Mouse (Mus musculus) lung, postnatal 0 days (tissue): ENCODE measurements at regions not wholly inside any gene's neighbourhood (a gene's known extent, or its start where the extent isn't known, plus 50 kb on each side); places are given as distances from the start of the nearest gene placed in this dataset.
"Not testable (repeated sequence)": the region's sequence is repeated elsewhere in the genome, so short reads cannot be mapped to it uniquely, and the experiment has no call there.

Source experiments
- ATAC-seq: fragments of 200-750 bp; cut with Nextera tagmentation; 2 replicates; pipeline ENCODE4 v1.8.0; 2017; ENCODE audit warnings: moderate library complexity
- DNase-seq: peaks from one replicate; pipeline ENCODE4 v3.0.0-alpha.2; 2016; ENCODE audit warnings: low spot score
- H3K27ac ChIP-seq: fragments of 300-500 bp; sonication (generic); 2 replicates; pipeline ENCODE4 v1.5.1; 2014; ENCODE audit warnings: antibody characterized with exemption, mild to moderate bottlenecking, low read length, mixed read lengths
- H3K27me3 ChIP-seq: fragments of 300-500 bp; sonication (generic); replicated peaks from 2 replicates; pipeline ENCODE4 v1.6.1; 2014; ENCODE audit warnings: low read length, mixed read lengths; ENCODE audit not compliant: insufficient read depth
- H3K36me3 ChIP-seq: fragments of 300-500 bp; sonication (generic); 2 replicates; pipeline ENCODE4 v1.6.1; 2014; ENCODE audit warnings: low read length, mixed read lengths; ENCODE audit not compliant: insufficient read depth
- H3K4me1 ChIP-seq: fragments of 300-500 bp; sonication (generic); 2 replicates; pipeline ENCODE4 v1.6.1; 2014; ENCODE audit warnings: antibody characterized with exemption, low read depth, low read length, mixed read lengths; ENCODE audit not compliant: insufficient read depth
- H3K4me2 ChIP-seq: fragments of 300-500 bp; sonication (generic); replicated peaks from 2 replicates; pipeline ENCODE4 v1.6.1; 2014; ENCODE audit warnings: low read depth, mild to moderate bottlenecking, low read length, moderate library complexity, mixed read lengths
- H3K4me3 ChIP-seq: fragments of 300-500 bp; sonication (generic); 2 replicates; pipeline ENCODE4 v1.5.1; 2014; ENCODE audit warnings: low read depth, low read length
- H3K9ac ChIP-seq: fragments of 300-500 bp; sonication (generic); replicated peaks from 2 replicates; pipeline ENCODE4 v1.6.1; 2014; ENCODE audit warnings: low read depth, mild to moderate bottlenecking
- H3K9me3 ChIP-seq: fragments of 300-500 bp; sonication (generic); 2 replicates; pipeline ENCODE4 v1.6.1; 2016; ENCODE audit warnings: low read length, mixed read lengths
- CTCF ChIP-seq: IDR thresholded peaks from 2 replicates; pipeline ENCODE4 v1.5.1; 2016; ENCODE audit warnings: antibody characterized with exemption, mild to moderate bottlenecking
- EP300 ChIP-seq: IDR thresholded peaks from 2 replicates; pipeline ENCODE4 v1.6.1; 2016; ENCODE audit warnings: antibody characterized with exemption, mild to moderate bottlenecking, control low read depth
- WGBS: fragments of 180-500 bp; shearing (Covaris S2); extraction: QIAGEN DNeasy Blood & Tissue Kit; methylation state at CpG from one replicate; pipeline ENCODE4 v1.1.7; 2014; 5-methylcytosine and 5-hydroxymethylcytosine counted together

- 50% methylated on average over 2 of the region's 2 CpGs for WGBS
Measured at GRCm38 (mm10) chr15:44869672-44870071, 4735.5 kb downstream of the 9330182O14Rik start.

DNA sequence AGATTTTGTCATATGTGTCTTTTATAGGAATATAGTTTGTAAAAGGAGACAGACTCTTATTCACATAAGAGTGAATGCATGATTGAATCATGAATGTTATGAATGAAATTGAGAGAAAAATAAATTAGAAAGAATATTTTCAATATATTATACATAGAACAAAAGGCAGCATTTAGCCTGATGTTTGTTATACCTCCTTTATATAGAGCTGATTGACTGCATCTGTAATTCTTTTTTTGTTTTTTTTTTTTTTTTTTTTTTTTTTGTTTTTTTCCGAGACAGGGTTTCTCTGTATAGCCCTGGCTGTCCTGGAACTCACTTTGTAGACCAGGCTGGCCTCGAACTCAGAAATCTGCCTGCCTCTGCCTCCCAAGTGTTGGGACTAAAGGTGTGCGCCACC, 4736.8 kb downstream of the 9330182O14Rik start:
- not testable (repeated sequence) for H3K4me2 ChIP-seq, H3K9me3 ChIP-seq, H3K9ac ChIP-seq, ATAC-seq, H3K27ac ChIP-seq, H3K4me1 ChIP-seq, H3K27me3 ChIP-seq, H3K36me3 ChIP-seq, H3K4me3 ChIP-seq, DNase-seq
- WGBS, result 77% methylated on average over 2 of the region's 3 CpGs

More at GRCm38 (mm10) chr15:44869672-44870071, 4735.5 kb downstream of the 9330182O14Rik start:
- Histone ChIP-seq H3K4me1 (no peaks in the 10 kb centered on the region), H3K9me3 (no peaks in the 10 kb centered on the region), H3K27ac (no peak overlapping the region), H3K4me2 (no peak overlapping the region), H3K27me3 (no peaks in the 10 kb centered on the region), H3K36me3 (no peaks in the 10 kb centered on the region), H3K9ac (no peak overlapping the region), H3K4me3 (no peak overlapping the region)
- ATAC-seq, result no peak
- DNase-seq, result no peak
- TF ChIP-seq EP300 (no peak), CTCF (no peak)

DNA sequence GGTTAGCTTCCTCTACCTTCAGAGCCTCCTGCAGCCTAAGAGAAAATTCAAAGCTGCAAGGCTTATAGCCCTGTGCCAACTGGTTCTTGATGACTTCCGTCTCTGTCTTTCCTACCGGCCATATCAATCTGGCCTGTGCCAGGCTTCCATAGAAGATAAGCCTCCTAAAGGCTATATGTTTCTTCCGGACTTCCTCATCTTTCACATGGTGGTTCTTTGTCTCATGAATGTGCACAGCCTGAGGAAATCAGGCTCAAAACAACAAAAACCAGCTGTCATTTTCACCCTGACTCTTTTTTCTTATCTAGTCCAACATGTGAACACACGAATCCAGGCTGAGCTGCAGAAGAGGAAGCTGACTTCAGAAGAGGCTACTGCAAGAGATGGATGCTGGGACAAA, 4748.1 kb downstream of the 9330182O14Rik start:
- WGBS, result 58% methylated on average over 4 of the region's 4 CpGs

DNA sequence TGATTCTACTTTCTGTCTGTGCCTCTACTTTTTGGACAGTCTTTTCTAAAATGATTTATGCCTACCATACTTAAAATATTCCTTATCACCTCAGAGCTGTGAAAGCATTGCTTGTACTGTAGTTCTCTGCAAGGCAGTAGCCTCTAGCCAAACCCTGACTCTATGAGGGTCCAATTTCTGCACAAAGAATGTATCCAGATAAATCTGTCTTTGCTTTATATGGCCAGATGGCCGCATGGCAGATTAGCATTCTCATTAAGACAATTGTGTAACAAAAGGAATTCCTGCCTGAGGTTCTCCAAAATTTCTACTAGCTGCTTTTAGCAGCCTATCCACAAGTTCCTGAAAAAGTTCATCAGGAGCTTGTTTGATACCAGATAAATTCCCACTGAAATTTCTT, 4757.4 kb downstream of the 9330182O14Rik start:
- no peaks in the 10 kb centered on the region for H3K4me1 ChIP-seq
- no peak overlapping the region for H3K9ac ChIP-seq
- H3K36me3 ChIP-seq, result no peaks in the 10 kb centered on the region
- TF ChIP-seq EP300 (no peak), CTCF (no peak)
- H3K27me3 ChIP-seq, result no peaks in the 10 kb centered on the region
- H3K4me2 ChIP-seq, result no peak overlapping the region
- H3K4me3 ChIP-seq, result no peak overlapping the region
- peak; percentile 21 for DNase-seq
- 39% methylated on average over 1 of the region's 1 CpGs for whole genome bisulfite sequencing
- no peaks in the 10 kb centered on the region for H3K9me3 ChIP-seq
- H3K27ac ChIP-seq, result no peak overlapping the region
- no peak for ATAC-seq

More for the DNA sequence above, 4748.1 kb downstream of the 9330182O14Rik start:
- Histone ChIP-seq H3K4me1 (no peaks in the 10 kb centered on the region), H3K27me3 (no peaks in the 10 kb centered on the region), H3K36me3 (no peaks in the 10 kb centered on the region), H3K4me2 (no peak overlapping the region), H3K9me3 (no peaks in the 10 kb centered on the region), H3K9ac (no peak overlapping the region), H3K4me3 (no peak overlapping the region), H3K27ac (no peak overlapping the region)
- TF ChIP-seq CTCF (no peak), EP300 (no peak)
- ATAC-seq (no peak), DNase-seq (no peak)

DNA sequence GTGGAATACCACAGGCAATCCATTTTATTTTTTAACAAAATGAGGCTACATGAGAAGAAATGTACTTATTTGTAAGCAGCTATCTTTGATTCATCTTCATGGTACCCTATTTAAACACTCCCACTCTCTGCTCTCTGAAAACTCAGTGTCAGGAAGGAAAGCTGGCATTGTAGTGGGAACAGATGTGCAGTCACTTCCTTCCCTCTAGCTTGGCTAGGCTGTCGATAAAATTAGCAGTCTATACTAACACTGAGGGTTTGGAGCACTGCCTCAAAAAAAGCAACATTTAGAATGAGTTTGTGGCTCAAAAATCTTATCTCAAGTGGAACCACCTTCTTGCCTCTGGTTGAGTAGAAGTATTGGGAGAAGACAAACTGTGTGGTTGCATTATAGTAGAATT, 4762.1 kb downstream of the 9330182O14Rik start:
- Histone ChIP-seq H3K27me3 (no peaks in the 10 kb centered on the region), H3K27ac (no peak overlapping the region), H3K9me3 (no peaks in the 10 kb centered on the region), H3K9ac (no peak overlapping the region), H3K4me2 (no peak overlapping the region), H3K4me1 (no peaks in the 10 kb centered on the region), H3K36me3 (no peaks in the 10 kb centered on the region), H3K4me3 (no peak overlapping the region)
- no peak for ATAC-seq
- TF ChIP-seq EP300 (no peak), CTCF (no peak)
- no peak for DNase-seq
- WGBS, result 30% methylated on average over 1 of the region's 1 CpGs

DNA sequence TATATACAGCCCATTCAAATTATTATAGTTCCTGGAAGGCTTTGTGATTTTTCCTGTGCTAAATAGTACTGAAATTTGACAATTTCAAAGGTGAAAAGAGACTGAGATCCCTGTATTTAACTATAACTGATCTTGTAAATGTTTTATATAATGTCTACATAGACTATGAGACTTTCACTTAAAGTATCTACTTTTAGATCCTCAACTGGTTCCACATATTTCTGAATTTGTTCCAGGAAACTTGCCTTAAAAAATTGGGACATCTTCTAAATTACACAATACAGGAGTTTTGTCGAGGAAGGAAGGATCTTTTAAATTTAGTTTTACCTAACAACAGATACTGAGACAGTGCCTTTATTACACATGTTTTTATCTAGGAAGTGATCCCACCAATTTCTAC, 4763.4 kb downstream of the 9330182O14Rik start:
- Histone ChIP-seq H3K9ac (no peak overlapping the region), H3K4me1 (no peaks in the 10 kb centered on the region), H3K27me3 (no peaks in the 10 kb centered on the region), H3K4me3 (no peak overlapping the region), H3K27ac (no peak overlapping the region), H3K9me3 (no peaks in the 10 kb centered on the region), H3K36me3 (no peaks in the 10 kb centered on the region), H3K4me2 (no peak overlapping the region)
- TF ChIP-seq EP300 (no peak), CTCF (no peak)
- ATAC-seq (no peak), DNase-seq (no peak)
- WGBS, result 51% methylated on average over 1 of the region's 1 CpGs

GRCm38 (mm10) chr15:44907133-44907532, 4773.0 kb downstream of the 9330182O14Rik start:
- H3K4me1 ChIP-seq, result no peaks in the 10 kb centered on the region
- H3K9ac ChIP-seq, result no peak overlapping the region
- WGBS, result 63% methylated on average over 2 of the region's 2 CpGs
- H3K4me3 ChIP-seq, result no peak overlapping the region
- no peaks in the 10 kb centered on the region for H3K9me3 ChIP-seq
- no peak overlapping the region for H3K4me2 ChIP-seq
- no peaks in the 10 kb centered on the region for H3K27me3 ChIP-seq
- H3K27ac ChIP-seq, result no peak overlapping the region
- no peak for DNase-seq
- no peak for TF ChIP-seq CTCF
- no peak for TF ChIP-seq EP300
- ATAC-seq, result no peak
- H3K36me3 ChIP-seq, result no peaks in the 10 kb centered on the region
